Comparison of ENCODE assay signal across 8 mouse cellular contexts in genomic region chr14:24232641-24233633, GRCm38 (mm10). TPM values are rescaled to one million over a fixed set of nuclear protein-coding genes. Genes with fewer than 3 reads are reported as not detected.
DNase-seq lines count a peak whose midpoint lies in the region; ATAC-seq lines count a peak whose summit lies in the region.

No protein-coding gene starts in this region.

- no peak overlapping the region for H3K9ac ChIP-seq in midbrain, embryonic 11.5 days (ENCODE audit: low read length)
- H3K9ac ChIP-seq in limb, embryonic 13.5 days = no peak overlapping the region

- peaks cover 11% of the 10 kb centered on the region for H3K4me1 ChIP-seq in midbrain, embryonic 10.5 days
- no peaks in the 10 kb centered on the region for H3K4me1 ChIP-seq in midbrain, embryonic 11.5 days (ENCODE audit: control insufficient read depth, insufficient read depth, low read length)
- H3K4me1 ChIP-seq in limb, embryonic 13.5 days = peaks cover 41% of the 10 kb centered on the region

- ATAC-seq in midbrain, embryonic 11.5 days (ENCODE audit: low FRiP score) = no peak
- ATAC-seq in limb, embryonic 13.5 days (ENCODE audit: low FRiP score, low read depth) = peak; percentile 66; the same call in 1 of the 2 replicates

- peak; percentile 46 to 65 for DNase-seq in adrenal gland, postnatal 36 days
- DNase-seq in adrenal gland, adult 8-10 months = no peak
- no peak for DNase-seq in midbrain, embryonic 10.5 days (ENCODE audit: low spot score)
- no peak for DNase-seq in midbrain, embryonic 11.5 days (ENCODE audit: low spot score, missing footprints)
- DNase-seq in heart, adult 9 months (ENCODE audit: low spot score in 2 of 2) = peak; percentile 44 to 51
- no peak for DNase-seq in thymus, postnatal 10 days (ENCODE audit: low spot score in 2 of 2)
- no peak for DNase-seq in ovary, postnatal 14 days (ENCODE audit: low spot score)

- 77% methylated on average over 11 of the region's 12 CpGs for WGBS in midbrain, embryonic 10.5 days
- WGBS in midbrain, embryonic 11.5 days = 77% methylated on average over 12 of the region's 12 CpGs
- 54% methylated on average over 11 of the region's 12 CpGs for WGBS in limb, embryonic 13.5 days

- no peak overlapping the region for H3K4me3 ChIP-seq in midbrain, embryonic 10.5 days
- H3K4me3 ChIP-seq in midbrain, embryonic 11.5 days (ENCODE audit: low read depth, low read length) = no peak overlapping the region
- no peak overlapping the region for H3K4me3 ChIP-seq in limb, embryonic 13.5 days

- no peaks in the 10 kb centered on the region for H3K27me3 ChIP-seq in midbrain, embryonic 10.5 days (ENCODE audit: low read depth, poor library complexity, severe bottlenecking)
- no peaks in the 10 kb centered on the region for H3K27me3 ChIP-seq in midbrain, embryonic 11.5 days (ENCODE audit: control insufficient read depth, insufficient read depth, low read length)
- no peaks in the 10 kb centered on the region for H3K27me3 ChIP-seq in limb, embryonic 13.5 days

- H3K4me2 ChIP-seq in midbrain, embryonic 11.5 days = no peak overlapping the region
- H3K4me2 ChIP-seq in limb, embryonic 13.5 days (replicated peaks) = no peak overlapping the region

- H3K36me3 ChIP-seq in midbrain, embryonic 10.5 days = no peaks in the 10 kb centered on the region
- no peaks in the 10 kb centered on the region for H3K36me3 ChIP-seq in midbrain, embryonic 11.5 days (ENCODE audit: control insufficient read depth, insufficient read depth, low read length)
- H3K36me3 ChIP-seq in limb, embryonic 13.5 days = peaks cover 14% of the 10 kb centered on the region

- H3K27ac ChIP-seq in midbrain, embryonic 10.5 days (replicated peaks) = peak overlapping the region; percentile 38; the same call in 1 of the 2 replicates
- no peak overlapping the region for H3K27ac ChIP-seq in midbrain, embryonic 11.5 days (ENCODE audit: low read depth, low read length)
- peak overlapping the region; percentile 23; the same call in 1 of the 2 replicates for H3K27ac ChIP-seq in limb, embryonic 13.5 days

- no peaks in the 10 kb centered on the region for H3K9me3 ChIP-seq in midbrain, embryonic 10.5 days (replicated peaks)
- no peaks in the 10 kb centered on the region for H3K9me3 ChIP-seq in midbrain, embryonic 11.5 days (ENCODE audit: control insufficient read depth, low read length)
- no peaks in the 10 kb centered on the region for H3K9me3 ChIP-seq in limb, embryonic 13.5 days

RNA-seq across cellular contexts. Expression of gene Dlg5, which starts 12.8 kb away (rescaled TPM):
- total RNA-seq in adrenal gland, postnatal 36 days (2021) = 10 to 100 TPM; 41.3 to 51.0 TPM
- 10 to 100 TPM; 49.9 to 76.1 (median 55.6) TPM for total RNA-seq in adrenal gland, adult 8-10 months (2022)
- polyA plus RNA-seq in midbrain, embryonic 10.5 days (2016; fragmentation: Nextera tagmentation; extraction: Ambion mirVana) = 11.3 and 11.7 TPM in 2 replicates
- polyA plus RNA-seq in midbrain, embryonic 11.5 days (2014; fragmentation: Nextera tagmentation; extraction: Ambion mirVana) = 19.3 and 20.5 TPM in 2 replicates
- 30.2 and 31.5 TPM in 2 replicates for polyA plus RNA-seq in limb, embryonic 13.5 days (2015; fragmentation: Nextera tagmentation; extraction: Ambion mirVana)

Comparison
In these comparisons a context has a peak if more than half of its experiments do, and no peak if none do; other contexts are left out.
1. DNase-seq: peak in adrenal gland, postnatal 36 days (2 of 2) and heart, adult 9 months (2 of 2); none in adrenal gland, adult 8-10 months (single experiment), midbrain, embryonic 10.5 days (single experiment), midbrain, embryonic 11.5 days (single experiment), thymus, postnatal 10 days (0 of 2) and ovary, postnatal 14 days (single experiment).